Mouse (Mus musculus): ENCODE results near the gene Fam71b.

- TF ChIP-seq POLR2A (IDR thresholded peaks at IDR 0.05; ENCODE audit: insufficient read depth, low read length) (no peak), CTCF (IDR thresholded peaks at IDR 0.05; ENCODE audit: low read depth, low read length) (no peak), EP300 (IDR thresholded peaks at IDR 0.05; ENCODE audit: insufficient read depth, low read depth, low read length) (no peak)
Observed at GRCm38 (mm10) chr11:46395698-46396097, 661 bp upstream of the Fam71b start.
